Mouse (Mus musculus) gastrocnemius, postnatal 36 days (tissue): ENCODE results near the gene Ctdsp2. TPM values are rescaled to one million over a fixed set of nuclear protein-coding genes. Genes with fewer than 3 reads are reported as not detected.

Experiments used
- DNase-seq, 2 experiments: peaks; one replicate each; pipeline ENCODE4 v3.0.0; 2022
- intact Hi-C: fragments of 180-260 bp; cut with DNase I; formaldehyde crosslinking; loops from one replicate; pipeline ENCODE4 v1.15.1; 2025
- long read RNA-seq, 2 experiments: library from polyadenylated mRNA; stranded (forward); transcript quantifications; one replicate each; pipeline ENCODE4 v2.0.0; 2021
- total RNA-seq, 2 experiments: library from RNA; stranded (reverse); gene quantifications; 2 replicates each; pipeline ENCODE4 v1.2.3; 2021

Gene Ctdsp2
- 100 to 1,000 TPM in 1 of 2 experiments, 10 to 100 TPM in 1; 83.2 to 103 TPM for total RNA-seq
- long read RNA-seq, experiment 1, full-length matches to known transcripts: 9 of 25 reads
- long read RNA-seq, experiment 1, partial matches to known transcripts: 0 of 25 reads
- long read RNA-seq, experiment 1, other reads (novel, unspliced or antisense): 16 of 25 reads
- long read RNA-seq, experiment 2, full-length matches to known transcripts: 15 of 29 reads
- long read RNA-seq, experiment 2, partial matches to known transcripts: 0 of 29 reads
- long read RNA-seq, experiment 2, other reads (novel, unspliced or antisense): 14 of 29 reads

DNA sequence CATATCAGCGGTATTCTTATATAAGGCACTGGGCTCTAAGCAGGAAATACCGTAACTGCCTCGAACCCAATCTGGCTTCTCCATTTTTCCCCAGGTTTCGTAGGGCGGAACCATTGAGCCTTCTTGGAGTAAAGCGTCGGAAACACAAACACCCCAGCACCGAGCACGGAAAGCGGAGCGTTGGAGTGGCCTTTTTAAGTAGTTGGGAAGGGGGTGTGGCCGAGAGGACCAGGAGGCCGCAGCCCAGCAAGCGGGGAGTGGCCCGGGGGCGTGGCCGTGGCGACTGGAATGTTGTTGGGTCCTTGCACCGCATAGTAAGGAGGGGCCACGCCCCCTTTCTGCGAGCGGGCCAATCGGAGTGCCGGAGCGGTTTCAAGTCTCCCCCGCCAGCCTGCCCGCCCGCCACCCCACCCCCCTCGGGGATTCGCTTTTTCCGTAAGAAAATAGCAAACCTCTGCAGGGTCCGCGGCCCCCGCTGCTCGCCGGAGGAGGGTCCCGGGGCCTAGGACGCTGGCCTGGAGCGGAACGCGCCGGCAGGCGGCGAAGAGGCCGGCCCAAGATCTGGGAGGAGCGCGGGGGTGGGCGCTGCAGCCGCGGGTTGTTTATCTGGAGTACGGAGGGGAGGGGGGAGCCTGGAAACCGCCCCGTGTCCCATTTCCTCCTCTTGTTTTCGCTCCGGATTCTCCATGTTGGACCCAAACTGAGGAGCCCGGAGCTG, at the start of gene Ctdsp2:
TSS of gene Ctdsp2 (plus strand) at position 441 of the 718 bp plus-strand sequence.
- peak; percentile 99 to 100 for DNase-seq
- intact Hi-C loops: loop anchor here (2.0 kb wide), 1 partner anchor 50 kb away; no protein-coding TSS in a partner anchor

- intact Hi-C loops: loop anchor here (2.0 kb wide), 2 partner anchors 50 to 62 kb away; partner anchors contain the start of gene Ctdsp2
- DNase-seq: peak in 1 of 2 experiments; percentile 58
Observed at GRCm38 (mm10) chr10:126928819-126929206, 49.7 kb upstream of the Ctdsp2 start.

DNA sequence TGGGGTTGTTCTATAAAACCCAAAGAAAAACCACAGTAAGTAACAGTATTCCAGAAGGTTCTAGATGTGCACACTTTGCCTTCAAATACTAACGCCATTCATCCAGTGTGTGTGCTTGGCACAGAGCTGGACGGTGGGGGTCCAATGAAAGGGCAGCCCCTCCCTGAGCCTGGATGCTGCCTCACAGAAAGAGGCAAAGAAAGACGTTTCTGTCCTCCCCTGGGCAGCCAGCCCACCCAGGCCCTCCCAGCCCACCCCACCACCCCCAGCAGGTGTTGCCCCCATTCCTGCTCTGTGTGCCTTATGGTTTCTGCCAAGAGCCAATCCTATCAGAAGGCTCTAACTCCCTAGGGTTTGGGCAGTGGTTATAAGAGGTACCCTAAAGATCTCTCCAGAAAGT, 49.0 kb upstream of the Ctdsp2 start:
- intact Hi-C loops: loop anchor here (2.0 kb wide), 2 partner anchors 49 to 61 kb away; partner anchors contain the start of gene Ctdsp2

GRCm38 (mm10) chr10:126930270-126931121, 48.0 kb upstream of the Ctdsp2 start:
- intact Hi-C loops: no loop called here
- no peak for DNase-seq

More for the DNA sequence above, 49.0 kb upstream of the Ctdsp2 start:
- DNase-seq: no peak

DNA sequence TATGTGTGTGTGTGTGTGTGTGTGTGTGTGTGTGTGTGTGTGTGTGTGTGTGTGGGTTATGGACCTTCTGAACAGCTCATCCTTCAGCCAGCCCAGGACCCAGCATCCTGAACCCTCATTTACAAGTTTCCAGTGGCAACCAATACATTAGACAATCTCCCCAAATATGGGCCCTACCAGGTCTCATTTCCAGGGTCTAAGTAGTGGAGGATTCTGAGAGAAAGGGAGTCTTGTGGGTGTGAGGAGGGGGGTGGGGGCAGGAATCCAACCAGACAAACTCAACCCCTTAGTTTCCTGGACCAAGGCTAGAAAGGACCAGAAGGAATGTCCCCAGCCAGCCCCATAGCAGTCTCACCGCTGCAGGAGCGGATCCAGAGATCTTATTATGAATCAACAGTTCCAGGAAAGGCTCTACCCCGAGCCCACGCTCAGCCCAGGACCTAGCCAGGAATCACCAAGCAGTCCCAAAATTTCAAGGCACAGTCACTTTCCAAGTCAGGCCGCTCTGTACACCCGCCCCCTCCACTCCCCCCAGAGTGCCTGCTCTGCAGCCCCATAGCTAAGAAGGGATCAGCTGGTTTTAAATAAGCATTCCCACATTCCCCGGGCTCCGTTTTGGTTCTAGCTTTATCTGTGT, 47.3 kb upstream of the Ctdsp2 start:
- DNase-seq: no peak
- intact Hi-C loops: no loop called here

- intact Hi-C loops: no loop called here
- no peak for DNase-seq
Observed at GRCm38 (mm10) chr10:126931760-126932139, 46.8 kb upstream of the Ctdsp2 start.

DNA sequence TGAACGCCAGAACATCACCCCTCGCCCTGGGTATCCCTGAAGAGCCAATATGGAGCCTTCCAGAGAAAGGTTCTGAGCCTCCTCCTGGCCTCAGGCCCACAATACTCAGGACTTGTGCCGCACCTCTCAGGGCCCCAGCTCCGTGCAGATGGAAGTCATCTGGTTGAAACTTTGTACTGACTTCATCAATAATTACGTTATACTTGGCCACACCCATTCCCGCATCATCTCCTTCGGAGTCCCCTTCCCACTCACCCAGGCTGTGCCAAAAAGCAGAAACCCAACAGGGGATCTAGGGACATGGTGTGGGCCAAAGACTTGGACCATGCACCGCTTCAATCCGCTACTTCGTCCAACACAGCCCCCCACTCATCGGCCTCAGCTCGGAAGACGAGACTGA, 44.0 kb upstream of the Ctdsp2 start:
- DNase-seq: no peak
- intact Hi-C loops: no loop called here

DNA sequence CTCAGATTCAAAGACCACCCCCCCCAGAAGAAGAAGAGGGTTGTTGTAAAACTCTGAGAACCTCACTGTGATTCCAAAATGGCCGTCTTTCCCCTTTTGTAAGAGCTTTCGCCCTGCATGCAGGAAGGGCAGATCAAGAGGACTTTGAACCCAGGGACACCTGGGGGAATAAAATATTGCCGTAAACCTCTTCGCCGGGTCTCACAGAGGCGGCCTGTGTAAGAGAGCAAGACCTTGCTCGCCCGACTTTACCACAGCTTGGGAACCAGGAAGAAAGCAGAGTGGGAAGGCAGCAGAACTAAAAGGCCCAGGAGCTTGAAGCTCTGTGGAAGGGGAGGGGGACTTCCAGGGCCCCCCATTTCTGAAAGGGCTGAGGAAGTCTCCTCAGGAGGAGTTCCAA, 43.4 kb upstream of the Ctdsp2 start:
- DNase-seq: no peak
- intact Hi-C loops: no loop called here

- no peak for DNase-seq
- intact Hi-C loops: no loop called here
Observed at GRCm38 (mm10) chr10:126935556-126936381, 42.7 kb upstream of the Ctdsp2 start.

DNA sequence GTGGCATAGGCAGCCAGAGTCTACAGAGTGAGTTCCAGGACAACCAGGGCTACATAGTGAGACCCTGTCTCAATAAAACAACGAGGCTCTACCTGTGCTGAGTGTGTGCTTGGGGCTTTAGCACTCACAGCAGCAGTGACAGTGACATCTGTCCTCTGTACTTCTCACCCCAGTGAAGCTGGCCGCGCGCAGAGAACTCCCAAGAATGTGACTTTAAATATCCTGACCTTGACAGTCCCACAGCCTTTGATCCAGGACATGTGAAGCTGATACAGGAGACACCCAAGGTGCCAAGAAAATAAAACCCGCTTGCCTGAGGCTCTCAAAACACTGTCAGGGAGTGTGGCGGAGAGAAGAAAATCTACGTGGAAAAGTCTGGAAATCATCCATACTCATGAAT, 37.6 kb upstream of the Ctdsp2 start:
- intact Hi-C loops: no loop called here
- no peak for DNase-seq

DNA sequence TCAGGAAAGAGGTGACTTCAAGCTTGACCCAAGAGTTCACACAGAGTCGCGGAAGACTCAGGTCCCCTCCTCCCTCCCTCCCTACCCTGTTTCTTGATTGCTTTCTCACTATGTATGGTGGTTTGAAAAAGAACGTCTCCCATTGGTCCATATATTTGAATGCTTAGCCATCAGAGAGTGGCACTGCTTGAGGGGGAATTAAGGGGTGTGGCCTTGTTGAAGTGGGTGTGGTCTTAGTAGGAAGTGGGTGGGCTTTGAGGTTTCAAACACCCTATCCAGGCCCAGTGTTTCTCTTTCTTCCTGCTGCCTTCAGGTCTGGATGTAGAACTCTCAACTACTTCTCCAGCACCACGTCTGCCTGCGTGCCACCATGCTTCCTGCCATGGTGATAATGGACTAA, 33.0 kb upstream of the Ctdsp2 start:
- intact Hi-C loops: no loop called here
- no peak for DNase-seq

DNA sequence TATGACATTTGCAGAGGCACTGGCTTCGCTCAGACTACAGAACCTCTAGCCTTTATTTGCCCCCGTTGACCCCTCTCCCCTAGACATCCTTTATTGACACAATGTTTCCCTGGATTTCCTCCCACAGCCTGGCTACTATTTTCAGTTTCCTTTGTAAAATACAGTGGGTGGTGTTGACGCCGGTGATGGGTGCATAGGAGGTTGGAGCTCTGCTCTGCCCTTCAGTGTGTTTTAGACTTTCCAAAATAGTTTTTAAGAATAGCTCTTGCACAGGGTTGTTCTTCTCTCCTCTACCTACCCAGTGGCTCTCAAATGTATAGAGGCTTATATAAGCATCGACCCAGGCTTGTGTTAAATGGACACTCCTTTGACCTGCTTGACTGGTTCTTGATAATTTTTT, 28.7 kb upstream of the Ctdsp2 start:
- DNase-seq: no peak
- intact Hi-C loops: no loop called here

- DNase-seq: no peak
- intact Hi-C loops: no loop called here
Observed at GRCm38 (mm10) chr10:126950572-126950971, 27.9 kb upstream of the Ctdsp2 start.

GRCm38 (mm10) chr10:126952375-126952774, 26.1 kb upstream of the Ctdsp2 start:
- intact Hi-C loops: no loop called here

DNA sequence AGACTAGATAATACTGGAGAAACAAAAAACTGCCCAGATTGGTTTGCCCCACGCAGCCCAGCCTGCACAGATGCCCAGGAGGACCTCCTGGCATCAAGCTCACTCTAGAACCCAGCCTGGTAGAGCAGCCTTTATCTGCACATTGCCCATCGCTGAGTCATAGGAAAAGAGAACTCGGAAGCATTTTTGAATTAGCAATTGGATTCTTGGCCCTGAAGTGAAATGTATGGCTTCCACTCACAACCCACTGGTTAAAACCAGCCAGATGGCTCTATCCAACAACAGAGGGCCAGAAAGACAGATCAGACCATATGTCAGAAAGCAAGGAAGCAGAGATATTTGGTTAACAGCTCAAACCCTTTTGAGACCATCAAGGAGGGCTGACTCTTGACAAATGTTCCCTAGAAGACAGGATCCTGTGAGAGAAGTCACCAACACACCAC, 25.5 kb upstream of the Ctdsp2 start:
- intact Hi-C loops: no loop called here
- no peak for DNase-seq

More at GRCm38 (mm10) chr10:126952375-126952774, 26.1 kb upstream of the Ctdsp2 start:
- DNase-seq: no peak

DNA sequence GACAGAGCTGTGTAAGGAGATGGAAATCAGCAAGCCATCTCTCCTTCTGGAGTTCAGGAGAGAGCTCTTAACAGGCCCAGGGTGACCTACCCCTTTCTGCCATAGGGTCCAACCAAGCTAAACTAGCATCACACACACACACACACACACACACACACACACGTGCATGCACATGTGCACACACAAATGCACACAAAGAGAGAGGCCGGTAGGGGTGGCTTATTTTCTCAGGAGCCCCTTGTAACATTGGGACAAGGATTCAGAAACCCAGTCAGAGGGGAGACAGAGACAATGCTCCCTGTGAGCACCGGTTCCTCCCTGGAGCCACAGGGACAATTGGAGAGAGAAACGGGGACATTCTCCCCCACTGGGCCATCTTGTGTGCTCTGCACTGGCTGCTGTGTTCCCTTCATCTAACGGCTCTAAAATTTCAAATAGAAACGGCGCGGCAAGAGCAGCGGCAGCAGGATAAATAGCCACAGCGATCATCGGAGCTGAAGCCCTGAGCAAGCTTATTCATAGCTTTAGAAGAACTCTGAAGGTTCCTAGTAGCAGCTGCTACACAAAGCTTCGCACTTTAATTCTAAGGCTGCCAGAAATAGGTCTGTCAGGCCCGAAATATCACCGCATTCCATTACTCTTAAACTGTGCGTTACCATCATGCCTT, 21.7 kb upstream of the Ctdsp2 start:
- DNase-seq: no peak
- intact Hi-C loops: no loop called here

GRCm38 (mm10) chr10:126957359-126958107, 21.0 kb upstream of the Ctdsp2 start:
- peak in 1 of 2 experiments; percentile 49 for DNase-seq

GRCm38 (mm10) chr10:126960496-126960895, 18.0 kb upstream of the Ctdsp2 start:
- intact Hi-C loops: no loop called here
- no peak for DNase-seq

More at GRCm38 (mm10) chr10:126957359-126958107, 21.0 kb upstream of the Ctdsp2 start:
- intact Hi-C loops: no loop called here
